Mouse (Mus musculus): ENCODE results near the gene Irf6. TPM values are rescaled to one million over a fixed set of nuclear protein-coding genes. Genes with fewer than 3 reads are reported as not detected.
A peak's percentile ranks its signal among the peaks of the same experiment; 100 is the strongest.

The Irf6 gene
- polyA plus RNA-seq, 1 experiment from 2014 or later: 3.2 TPM

DNA sequence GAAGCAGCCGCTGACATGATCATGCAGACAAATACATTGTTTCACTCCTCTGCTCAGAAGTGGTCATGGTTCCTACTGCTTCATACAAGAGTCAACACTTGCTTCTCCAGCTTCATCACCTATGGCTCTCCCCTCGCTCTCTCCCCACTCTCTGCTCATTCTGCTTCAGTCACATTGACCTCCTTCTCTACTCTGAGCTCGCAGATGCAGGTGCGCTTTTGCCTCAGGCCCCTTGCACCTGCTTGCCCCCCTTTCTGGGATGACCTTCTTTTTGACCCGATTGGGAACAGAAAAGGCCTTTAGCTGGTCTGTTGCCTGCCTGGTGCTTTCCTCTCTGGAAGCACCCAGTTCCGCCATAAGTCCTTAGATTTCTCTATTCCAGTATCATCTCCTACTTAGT is 8.4 kb upstream of the Irf6 start:
- Histone ChIP-seq H3K4me1 (ENCODE audit: control insufficient read depth, insufficient read depth, low read length) (no peaks in the 10 kb centered on the region), H3K27ac (ENCODE audit: low read depth, low read length) (no peak overlapping the region), H3K27me3 (ENCODE audit: control insufficient read depth, insufficient read depth, low read length) (no peaks in the 10 kb centered on the region; the same call in 1 of the 2 replicates), H3K9ac (ENCODE audit: low read depth, low read length) (no peak overlapping the region), H3K9me3 (replicated peaks; ENCODE audit: control insufficient read depth, low read length) (no peaks in the 10 kb centered on the region), H3K4me2 (no peak overlapping the region), H3K4me3 (ENCODE audit: low read depth, low read length) (no peak overlapping the region), H3K36me3 (ENCODE audit: control insufficient read depth, insufficient read depth, low read length) (no peaks in the 10 kb centered on the region)
- 74% methylated on average over 6 of the region's 6 CpGs for WGBS (ENCODE audit: insufficient replicate concordance)
- ATAC-seq (replicated peaks; ENCODE audit: insufficient number of reproducible peaks, low FRiP score, low TSS enrichment): no peak

- H3K9me3 ChIP-seq (replicated peaks; ENCODE audit: control insufficient read depth, low read length): no peaks in the 10 kb centered on the region
These were observed 7.8 kb upstream of the Irf6 start for GRCm38 (mm10) chr1:193145101-193145500.

GRCm38 (mm10) chr1:193146416-193146815 is 6.5 kb upstream of the Irf6 start:
- H3K9me3 ChIP-seq (replicated peaks; ENCODE audit: control insufficient read depth, low read length): no peaks in the 10 kb centered on the region
- no peak overlapping the region for H3K27ac ChIP-seq (ENCODE audit: low read depth, low read length)
- WGBS (ENCODE audit: insufficient replicate concordance): 66% methylated on average over 1 of the region's 1 CpGs
- no peak overlapping the region for H3K4me2 ChIP-seq
- H3K36me3 ChIP-seq (ENCODE audit: control insufficient read depth, insufficient read depth, low read length): no peaks in the 10 kb centered on the region
- no peak overlapping the region for H3K4me3 ChIP-seq (ENCODE audit: low read depth, low read length)
- ATAC-seq (replicated peaks; ENCODE audit: insufficient number of reproducible peaks, low FRiP score, low TSS enrichment): no peak
- H3K27me3 ChIP-seq (ENCODE audit: control insufficient read depth, insufficient read depth, low read length): no peaks in the 10 kb centered on the region; the same call in 1 of the 2 replicates
- peaks cover 6% of the 10 kb centered on the region for H3K4me1 ChIP-seq (ENCODE audit: control insufficient read depth, insufficient read depth, low read length)
- H3K9ac ChIP-seq (ENCODE audit: low read depth, low read length): no peak overlapping the region

More at GRCm38 (mm10) chr1:193145101-193145500, 7.8 kb upstream of the Irf6 start:
- 65% methylated on average over 4 of the region's 4 CpGs for WGBS (ENCODE audit: insufficient replicate concordance)
- no peaks in the 10 kb centered on the region for H3K4me1 ChIP-seq (ENCODE audit: control insufficient read depth, insufficient read depth, low read length)
- H3K27ac ChIP-seq (ENCODE audit: low read depth, low read length): no peak overlapping the region
- H3K4me2 ChIP-seq: no peak overlapping the region
- H3K36me3 ChIP-seq (ENCODE audit: control insufficient read depth, insufficient read depth, low read length): no peaks in the 10 kb centered on the region
- H3K9ac ChIP-seq (ENCODE audit: low read depth, low read length): no peak overlapping the region
- no peaks in the 10 kb centered on the region; the same call in 1 of the 2 replicates for H3K27me3 ChIP-seq (ENCODE audit: control insufficient read depth, insufficient read depth, low read length)
- no peak overlapping the region for H3K4me3 ChIP-seq (ENCODE audit: low read depth, low read length)
- ATAC-seq (replicated peaks; ENCODE audit: insufficient number of reproducible peaks, low FRiP score, low TSS enrichment): no peak

DNA sequence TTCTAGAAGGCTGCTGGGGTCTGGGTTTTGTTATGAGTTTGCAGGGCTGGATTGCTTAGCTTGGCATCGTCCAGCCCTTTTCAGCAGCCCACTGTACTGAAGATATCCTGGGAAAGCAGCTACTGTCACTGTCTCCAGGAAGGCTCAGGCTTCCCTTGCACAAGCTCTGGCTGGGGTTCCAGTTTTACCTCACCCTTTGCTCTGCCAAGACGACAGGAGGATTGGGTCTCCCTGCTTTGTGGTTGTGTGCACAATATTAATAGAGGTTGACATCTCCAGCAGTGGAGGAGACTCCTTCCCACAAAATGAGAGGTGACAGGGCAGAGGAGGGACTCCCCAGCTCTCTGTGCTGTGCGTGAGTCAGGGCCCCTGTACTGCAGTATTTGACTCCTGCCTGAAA is 3.7 kb upstream of the Irf6 start:
- no peaks in the 10 kb centered on the region for H3K9me3 ChIP-seq (replicated peaks; ENCODE audit: control insufficient read depth, low read length)
- no peaks in the 10 kb centered on the region for H3K36me3 ChIP-seq (ENCODE audit: control insufficient read depth, insufficient read depth, low read length)
- H3K4me2 ChIP-seq: no peak overlapping the region
- no peak overlapping the region for H3K9ac ChIP-seq (ENCODE audit: low read depth, low read length)
- no peak for ATAC-seq (replicated peaks; ENCODE audit: insufficient number of reproducible peaks, low FRiP score, low TSS enrichment)
- H3K4me1 ChIP-seq (ENCODE audit: control insufficient read depth, insufficient read depth, low read length): peaks cover 24% of the 10 kb centered on the region
- H3K27ac ChIP-seq (ENCODE audit: low read depth, low read length): no peak overlapping the region
- H3K4me3 ChIP-seq (ENCODE audit: low read depth, low read length): no peak overlapping the region
- 52% methylated on average over 3 of the region's 3 CpGs for WGBS (ENCODE audit: insufficient replicate concordance)
- H3K27me3 ChIP-seq (ENCODE audit: control insufficient read depth, insufficient read depth, low read length): peaks cover 22% of the 10 kb centered on the region

DNA sequence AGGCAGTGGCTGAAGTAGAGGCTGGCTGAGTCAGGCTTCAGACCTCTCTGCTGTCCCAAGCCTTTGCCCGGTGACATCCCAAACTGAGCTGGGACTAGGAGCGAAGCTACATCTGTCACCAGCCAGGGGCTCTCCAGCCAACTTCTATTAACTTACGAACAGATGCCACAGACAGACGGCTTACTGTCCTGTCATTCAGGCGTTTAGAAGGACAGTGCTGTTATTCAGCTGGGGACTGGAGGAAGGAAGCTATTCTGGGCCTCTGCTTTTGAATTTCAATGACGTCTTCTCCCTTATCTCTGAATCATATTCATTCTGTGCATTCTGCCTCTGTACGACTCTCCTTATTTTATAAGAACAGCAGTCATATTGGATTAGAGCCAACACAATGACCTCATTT is 1.8 kb upstream of the Irf6 start:
- Histone ChIP-seq H3K9me3 (replicated peaks; ENCODE audit: control insufficient read depth, low read length) (no peaks in the 10 kb centered on the region), H3K9ac (ENCODE audit: low read depth, low read length) (peak overlapping the region; percentile 0; the same call in 1 of the 2 replicates), H3K27me3 (ENCODE audit: control insufficient read depth, insufficient read depth, low read length) (peaks cover 27% of the 10 kb centered on the region), H3K27ac (ENCODE audit: low read depth, low read length) (no peak overlapping the region; the same call in 1 of the 2 replicates), H3K36me3 (ENCODE audit: control insufficient read depth, insufficient read depth, low read length) (no peaks in the 10 kb centered on the region), H3K4me1 (ENCODE audit: control insufficient read depth, insufficient read depth, low read length) (peaks cover 24% of the 10 kb centered on the region), H3K4me3 (ENCODE audit: low read depth, low read length) (no peak overlapping the region), H3K4me2 (no peak overlapping the region)
- no peak for ATAC-seq (replicated peaks; ENCODE audit: insufficient number of reproducible peaks, low FRiP score, low TSS enrichment)
- WGBS (ENCODE audit: insufficient replicate concordance): 30% methylated on average over 7 of the region's 7 CpGs

- Histone ChIP-seq H3K4me1 (ENCODE audit: control insufficient read depth, insufficient read depth, low read length) (peaks cover 24% of the 10 kb centered on the region), H3K9ac (ENCODE audit: low read depth, low read length) (no peak overlapping the region), H3K9me3 (replicated peaks; ENCODE audit: control insufficient read depth, low read length) (no peaks in the 10 kb centered on the region), H3K36me3 (ENCODE audit: control insufficient read depth, insufficient read depth, low read length) (no peaks in the 10 kb centered on the region), H3K27me3 (ENCODE audit: control insufficient read depth, insufficient read depth, low read length) (peaks cover 27% of the 10 kb centered on the region), H3K27ac (ENCODE audit: low read depth, low read length) (no peak overlapping the region), H3K4me3 (ENCODE audit: low read depth, low read length) (peak overlapping the region; percentile 35), H3K4me2 (peak overlapping the region; percentile 66)
- 29% methylated on average over 16 of the region's 16 CpGs for WGBS (ENCODE audit: insufficient replicate concordance)
- no peak for ATAC-seq (replicated peaks; ENCODE audit: insufficient number of reproducible peaks, low FRiP score, low TSS enrichment)
These were observed 650 bp downstream of the Irf6 start for GRCm38 (mm10) chr1:193153561-193153960.

DNA sequence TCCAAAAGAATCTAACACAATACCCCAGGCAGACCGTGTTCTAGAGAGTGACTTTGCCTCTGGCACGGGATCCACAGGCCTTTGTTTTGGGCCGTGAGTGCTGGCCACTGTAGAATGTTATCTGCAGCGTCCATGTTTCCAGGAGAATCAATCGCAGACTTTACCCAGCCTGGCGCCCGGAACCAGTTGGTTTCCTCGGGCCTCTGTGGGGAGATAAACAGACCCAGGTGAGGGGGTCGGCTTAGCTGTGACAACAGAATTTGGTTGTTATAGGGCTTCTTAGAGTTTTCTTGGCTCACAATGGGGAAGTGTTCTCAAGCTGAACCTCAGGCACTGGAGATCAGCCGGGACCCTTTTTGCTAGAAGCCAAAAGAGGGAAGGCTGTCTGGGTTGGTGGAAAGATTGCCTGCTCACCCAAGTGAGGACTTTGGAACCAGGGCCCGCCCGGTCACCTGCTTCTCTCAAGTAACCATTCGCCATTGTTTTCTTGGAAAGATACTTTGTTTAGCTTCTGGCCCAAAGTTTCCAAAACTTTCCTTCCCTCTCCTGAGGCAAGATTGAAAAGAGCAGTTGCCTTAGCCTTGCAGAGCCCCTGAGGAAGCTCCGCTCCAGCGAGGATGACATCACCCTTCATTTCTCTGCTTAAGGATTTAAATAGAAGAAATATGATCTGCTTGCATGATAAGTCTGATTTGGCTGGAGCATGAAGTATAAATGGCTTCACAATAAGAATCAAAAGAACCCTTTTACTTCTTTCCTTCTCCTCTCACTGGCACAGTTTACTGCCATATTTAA is 3.6 kb downstream of the Irf6 start:
- H3K4me2 ChIP-seq: no peak overlapping the region
- 56% methylated on average over 15 of the region's 15 CpGs for WGBS (ENCODE audit: insufficient replicate concordance)
- peaks cover 21% of the 10 kb centered on the region for H3K4me1 ChIP-seq (ENCODE audit: control insufficient read depth, insufficient read depth, low read length)
- peaks cover 27% of the 10 kb centered on the region for H3K27me3 ChIP-seq (ENCODE audit: control insufficient read depth, insufficient read depth, low read length)
- no peak overlapping the region for H3K9ac ChIP-seq (ENCODE audit: low read depth, low read length)
- ATAC-seq (replicated peaks; ENCODE audit: insufficient number of reproducible peaks, low FRiP score, low TSS enrichment): no peak
- H3K27ac ChIP-seq (ENCODE audit: low read depth, low read length): no peak overlapping the region
- H3K4me3 ChIP-seq (ENCODE audit: low read depth, low read length): no peak overlapping the region
- H3K9me3 ChIP-seq (replicated peaks; ENCODE audit: control insufficient read depth, low read length): no peaks in the 10 kb centered on the region
- no peaks in the 10 kb centered on the region for H3K36me3 ChIP-seq (ENCODE audit: control insufficient read depth, insufficient read depth, low read length)

DNA sequence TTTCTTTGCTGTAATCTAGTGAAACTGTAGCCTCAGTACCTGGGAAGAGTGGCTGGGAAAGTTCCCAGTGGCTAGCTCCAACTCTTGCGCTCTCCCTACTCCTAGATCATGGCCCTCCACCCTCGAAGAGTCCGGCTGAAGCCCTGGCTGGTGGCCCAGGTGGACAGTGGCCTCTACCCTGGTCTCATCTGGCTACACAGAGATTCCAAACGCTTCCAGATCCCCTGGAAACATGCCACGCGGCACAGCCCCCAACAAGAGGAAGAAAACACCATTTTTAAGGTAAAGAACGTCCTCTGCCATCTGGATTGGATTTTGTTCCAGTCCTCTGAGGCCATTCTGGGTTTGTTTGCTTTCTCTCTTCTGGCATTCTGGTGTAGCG is 4.2 kb downstream of the Irf6 start:
- H3K27ac ChIP-seq (ENCODE audit: low read depth, low read length): no peak overlapping the region
- no peak for ATAC-seq (replicated peaks; ENCODE audit: insufficient number of reproducible peaks, low FRiP score, low TSS enrichment)
- WGBS (ENCODE audit: insufficient replicate concordance): 74% methylated on average over 8 of the region's 8 CpGs

DNA sequence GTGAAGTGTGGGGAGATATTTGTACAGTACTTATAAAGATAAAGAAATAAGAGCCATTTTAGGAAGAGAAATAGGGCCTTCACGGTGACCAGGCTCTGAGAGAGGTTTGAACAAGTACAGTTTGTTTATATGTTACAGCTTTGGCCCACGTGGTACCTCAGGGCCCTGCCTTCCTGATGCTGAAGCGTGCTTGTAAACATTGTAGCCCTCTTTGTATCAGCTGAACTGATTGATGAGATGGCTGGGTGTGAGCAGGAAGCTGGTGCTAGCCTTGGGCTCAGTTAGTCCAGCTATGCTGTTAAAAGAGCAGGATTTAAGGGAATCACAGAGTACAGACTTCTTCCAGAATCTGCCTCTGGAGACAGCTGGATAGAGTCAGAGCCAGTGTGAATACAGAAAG is 6.3 kb downstream of the Irf6 start:
- Histone ChIP-seq H3K27me3 (ENCODE audit: control insufficient read depth, insufficient read depth, low read length) (peaks cover 6% of the 10 kb centered on the region), H3K9me3 (replicated peaks; ENCODE audit: control insufficient read depth, low read length) (no peaks in the 10 kb centered on the region), H3K9ac (ENCODE audit: low read depth, low read length) (no peak overlapping the region), H3K4me3 (ENCODE audit: low read depth, low read length) (no peak overlapping the region), H3K27ac (ENCODE audit: low read depth, low read length) (no peak overlapping the region), H3K4me2 (no peak overlapping the region), H3K4me1 (ENCODE audit: control insufficient read depth, insufficient read depth, low read length) (peaks cover 5% of the 10 kb centered on the region; the same call in 1 of the 2 replicates), H3K36me3 (ENCODE audit: control insufficient read depth, insufficient read depth, low read length) (no peaks in the 10 kb centered on the region)
- no peak for ATAC-seq (replicated peaks; ENCODE audit: insufficient number of reproducible peaks, low FRiP score, low TSS enrichment)
- WGBS (ENCODE audit: insufficient replicate concordance): 28% methylated on average over 3 of the region's 3 CpGs

More for the DNA sequence above, 4.2 kb downstream of the Irf6 start:
- Histone ChIP-seq H3K27me3 (ENCODE audit: control insufficient read depth, insufficient read depth, low read length) (peaks cover 25% of the 10 kb centered on the region), H3K4me3 (ENCODE audit: low read depth, low read length) (no peak overlapping the region), H3K36me3 (ENCODE audit: control insufficient read depth, insufficient read depth, low read length) (no peaks in the 10 kb centered on the region), H3K4me1 (ENCODE audit: control insufficient read depth, insufficient read depth, low read length) (peaks cover 18% of the 10 kb centered on the region; the same call in 1 of the 2 replicates), H3K9ac (ENCODE audit: low read depth, low read length) (no peak overlapping the region), H3K9me3 (replicated peaks; ENCODE audit: control insufficient read depth, low read length) (no peaks in the 10 kb centered on the region), H3K4me2 (no peak overlapping the region)
